Mouse (Mus musculus) cortical plate, adult 2 months (tissue): Measurements from ENCODE around the gene Fmn2.

ENCODE experiments used
- CTCF ChIP-seq: fragments of 200-500 bp; IDR thresholded peaks from 2 replicates; pipeline ENCODE4 v1.5.1; 2011; ENCODE audit warnings: mild to moderate bottlenecking, control low read depth, low read length; ENCODE audit not compliant: insufficient read depth; ENCODE audit errors: extremely low read depth
- POLR2A ChIP-seq: fragments of 200-500 bp; IDR thresholded peaks from 2 replicates; pipeline ENCODE4 v1.6.1; 2011; ENCODE audit warnings: mild to moderate bottlenecking, low read length, control low read depth; ENCODE audit not compliant: insufficient read depth; ENCODE audit errors: extremely low read depth

- no peak for TF ChIP-seq POLR2A
- no peak for TF ChIP-seq CTCF
Observed at GRCm38 (mm10) chr1:174536742-174537453, 35.3 kb downstream of the Fmn2 start.
